Mouse (Mus musculus) bone marrow, adult 2 months (tissue): ENCODE measurements around the gene Asb13. TPM values are rescaled to one million over a fixed set of nuclear protein-coding genes. Genes with fewer than 3 reads are reported as not detected.

ENCODE experiments used
- H3K27ac ChIP-seq: fragments of 200-500 bp; 2 replicates; pipeline ENCODE4 v1.5.1; 2012; ENCODE audit warnings: low read depth, mild to moderate bottlenecking, control low read depth, inconsistent platforms, low read length; ENCODE audit not compliant: control insufficient read depth, poor library complexity, insufficient read depth
- H3K4me1 ChIP-seq: fragments of 200-500 bp; 2 replicates; pipeline ENCODE4 v1.6.1; 2011; ENCODE audit warnings: low read length; ENCODE audit not compliant: control insufficient read depth, insufficient read depth
- H3K4me3 ChIP-seq: fragments of 200-500 bp; replicated peaks from 2 replicates; pipeline ENCODE3; 2011; ENCODE audit warnings: mild to moderate bottlenecking, low read depth, low read length, control low read depth; ENCODE audit not compliant: control insufficient read depth
- CTCF ChIP-seq: fragments of 200-500 bp; IDR thresholded peaks from 2 replicates; pipeline ENCODE4 v1.5.1; 2011; ENCODE audit warnings: low read length, control low read depth; ENCODE audit not compliant: control insufficient read depth, insufficient read depth
- POLR2A ChIP-seq: fragments of 200-500 bp; IDR thresholded peaks from 2 replicates; pipeline ENCODE4 v1.6.1; 2011; ENCODE audit warnings: low read depth, mild to moderate bottlenecking, control low read depth, low read length, borderline replicate concordance; ENCODE audit not compliant: control insufficient read depth
- WGBS: fragments of 180-500 bp; shearing (Covaris S2); methylation state at CpG from one replicate; pipeline ENCODE4 v1.1.7; 2018; 5-methylcytosine and 5-hydroxymethylcytosine counted together
- polyA plus RNA-seq: library from polyadenylated mRNA; stranded (reverse); fragments of >200 nt; gene quantifications from 2 replicates; pipeline ENCODE4 v1.2.4, GENCODE M21; 2011; ENCODE audit warnings: low replicate concordance; ENCODE audit not compliant: missing spikeins, insufficient read depth, insufficient read length

Asb13 gene
- polyA plus RNA-seq, 1 experiment, result 7.3 TPM

DNA sequence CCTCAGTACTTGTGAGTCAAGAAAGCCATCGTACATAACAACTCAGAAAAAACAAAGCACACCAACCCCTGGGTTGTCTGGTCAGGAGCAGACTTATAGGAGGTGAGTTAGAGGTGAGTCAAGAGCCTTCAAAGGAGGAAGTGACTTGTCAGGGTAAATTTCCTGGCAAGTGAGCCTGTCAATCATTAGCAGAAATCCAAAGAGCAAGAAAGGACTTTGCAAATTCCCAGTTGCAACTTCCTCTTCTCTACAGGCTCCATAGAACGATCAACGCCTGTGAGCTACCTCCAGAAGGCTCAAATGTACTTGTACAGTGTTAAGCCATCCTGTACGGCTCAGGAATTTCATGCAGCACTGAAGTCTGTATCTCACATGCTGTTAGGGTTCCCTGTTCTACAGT is 66.9 kb downstream of the Asb13 start:
- no peak for TF ChIP-seq CTCF
- no peak for TF ChIP-seq POLR2A
- Histone ChIP-seq H3K27ac (no peak overlapping the region), H3K4me1 (no peaks in the 10 kb centered on the region), H3K4me3 (no peak overlapping the region)
- 18% methylated on average over 4 of the region's 4 CpGs for WGBS

Other genes starting within 250 kb of the Asb13 start
- 122 and 211 TPM in 2 replicates for gene Gdi2, start 96.0 kb upstream of the Asb13 start, polyA plus RNA-seq
- 4.0 and 7.3 TPM in 2 replicates for gene Fam208b, start 22.9 kb upstream of the Asb13 start, polyA plus RNA-seq
- 1.6 TPM in 1 of 2 replicates, not detected in the other for gene Calml3, start 170.3 kb downstream of the Asb13 start, polyA plus RNA-seq
- not detected in 2 replicates for gene Calm4, start 203.7 kb downstream of the Asb13 start, polyA plus RNA-seq
- not detected in 2 replicates for gene Calm5, start 220.1 kb downstream of the Asb13 start, polyA plus RNA-seq